Mouse (Mus musculus) embryo, embryonic 10 days (tissue): ENCODE data around the gene Pdia5.
A peak's percentile ranks its signal among the peaks of the same experiment; 100 is the strongest.

Experiments used
- DNase-seq: peaks from one replicate; pipeline ENCODE4 v3.0.0-alpha.2; 2015; ENCODE audit warnings: low spot score

The Pdia5 gene

DNA sequence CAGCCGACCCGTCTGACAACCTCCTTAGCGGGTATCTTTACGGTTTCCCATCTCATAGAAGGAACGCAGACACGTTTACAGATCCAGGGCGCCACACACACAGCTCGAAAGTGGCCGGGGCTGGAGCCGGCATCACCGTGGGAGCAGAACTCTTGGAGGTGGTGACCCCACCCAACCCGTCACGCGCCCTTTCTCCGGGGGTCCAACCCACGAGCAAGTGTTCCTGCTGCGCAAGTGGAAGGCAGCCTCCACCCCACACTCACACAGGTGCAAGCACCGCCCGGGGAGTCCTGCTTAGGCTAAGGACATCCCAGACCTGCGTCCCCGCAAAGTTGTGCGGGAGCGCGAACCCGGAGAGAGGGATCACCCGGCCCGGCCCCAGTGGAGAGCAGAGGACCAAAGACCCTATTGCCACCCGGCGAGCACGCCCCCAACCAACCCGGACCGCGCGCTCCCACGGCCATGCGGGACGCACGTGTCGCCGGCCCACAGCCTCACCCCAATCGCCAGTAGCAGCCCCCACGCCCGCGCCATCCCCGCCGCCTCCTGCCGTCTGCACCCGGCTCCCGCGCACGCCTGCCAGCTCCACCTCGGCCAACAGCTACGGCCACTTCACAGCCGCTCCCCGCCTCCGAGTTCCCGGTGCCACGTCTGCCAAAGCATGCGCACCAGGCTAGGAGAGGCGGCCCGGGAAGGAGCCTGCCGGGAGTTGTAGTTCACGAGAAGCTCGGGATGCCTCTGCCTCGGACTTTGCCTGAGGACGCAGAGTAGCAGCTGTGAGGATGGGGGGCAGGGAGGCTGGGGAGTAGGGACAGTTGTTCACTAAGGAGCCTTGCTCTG, at the start of gene Pdia5:
Pdia5 (minus strand) TSS at position 643 of the 840 bp plus-strand sequence.
- DNase-seq = peak; percentile 93

- DNase-seq = no peak
Observed at GRCm38 (mm10) chr16:35539041-35539440, 48.4 kb upstream of the Pdia5 start.

DNA sequence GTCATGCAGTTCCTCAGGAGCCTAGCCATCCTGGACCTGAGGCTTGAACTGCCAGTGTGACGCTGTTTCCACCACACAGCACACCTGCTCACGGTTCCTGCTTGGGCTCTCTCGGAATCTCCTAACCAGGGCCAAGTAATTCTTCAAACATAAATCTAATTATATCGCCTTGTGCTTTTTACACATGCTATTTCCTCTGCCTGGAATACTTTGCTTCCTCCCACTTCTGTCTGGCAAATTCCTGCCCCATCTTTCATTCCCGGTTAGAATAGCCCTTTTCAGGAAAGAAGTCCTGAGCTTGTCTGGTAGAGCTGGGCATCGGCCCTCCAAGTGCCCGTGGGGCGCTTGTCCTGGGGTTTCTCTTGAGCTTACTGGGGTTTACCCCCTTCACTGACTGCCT, 47.0 kb upstream of the Pdia5 start:
- no peak for DNase-seq

DNA sequence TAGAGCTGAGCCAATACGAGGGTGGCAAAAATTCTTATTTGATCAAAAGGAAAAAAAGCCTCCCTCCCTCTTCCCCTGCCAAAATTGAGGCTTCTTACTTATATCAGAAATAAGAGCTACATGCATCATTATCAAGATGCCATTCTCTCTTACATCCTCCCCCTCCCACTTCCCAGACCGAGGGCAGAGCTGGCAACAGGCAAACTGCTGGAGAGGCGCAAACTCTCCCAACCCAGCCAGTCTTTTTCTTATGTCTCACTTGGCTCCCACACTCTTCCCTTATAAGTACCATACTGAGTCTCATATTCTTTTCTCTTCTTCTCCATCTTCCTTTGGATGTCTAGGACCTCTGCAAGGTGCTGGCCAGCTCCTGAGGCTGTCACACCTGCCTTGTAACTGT, 44.0 kb upstream of the Pdia5 start:
- DNase-seq = no peak

GRCm38 (mm10) chr16:35524200-35524599, 33.5 kb upstream of the Pdia5 start:
- no peak for DNase-seq

- DNase-seq = no peak
Observed at GRCm38 (mm10) chr16:35519245-35519644, 28.6 kb upstream of the Pdia5 start.

GRCm38 (mm10) chr16:35517976-35518951, 27.6 kb upstream of the Pdia5 start:
- no peak for DNase-seq

- DNase-seq = no peak
Observed at GRCm38 (mm10) chr16:35515977-35516612, 25.4 kb upstream of the Pdia5 start.

- peak; percentile 48 for DNase-seq
Observed at GRCm38 (mm10) chr16:35509331-35510070, 18.8 kb upstream of the Pdia5 start.

GRCm38 (mm10) chr16:35508581-35508980, 17.9 kb upstream of the Pdia5 start:
- DNase-seq = no peak

DNA sequence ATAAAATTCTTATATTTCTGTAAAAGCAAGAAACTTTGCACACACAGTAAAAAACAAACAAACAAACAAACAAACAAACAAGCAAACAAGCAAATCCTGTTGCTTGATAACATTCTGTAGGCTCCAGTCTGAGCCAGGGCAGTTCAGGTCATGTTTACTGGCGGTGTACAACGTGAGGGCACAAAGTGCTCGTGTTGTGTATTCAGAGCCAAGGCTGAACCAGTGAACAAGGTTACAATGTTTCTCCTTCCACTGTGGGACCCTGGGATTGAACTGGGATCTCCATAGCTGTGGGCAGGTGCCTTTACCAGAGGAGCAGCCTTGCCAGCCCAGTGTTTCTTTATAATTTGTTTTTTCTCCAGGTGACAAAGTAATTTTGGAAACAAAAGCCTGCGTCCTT, 15.1 kb upstream of the Pdia5 start:
- DNase-seq = no peak

DNA sequence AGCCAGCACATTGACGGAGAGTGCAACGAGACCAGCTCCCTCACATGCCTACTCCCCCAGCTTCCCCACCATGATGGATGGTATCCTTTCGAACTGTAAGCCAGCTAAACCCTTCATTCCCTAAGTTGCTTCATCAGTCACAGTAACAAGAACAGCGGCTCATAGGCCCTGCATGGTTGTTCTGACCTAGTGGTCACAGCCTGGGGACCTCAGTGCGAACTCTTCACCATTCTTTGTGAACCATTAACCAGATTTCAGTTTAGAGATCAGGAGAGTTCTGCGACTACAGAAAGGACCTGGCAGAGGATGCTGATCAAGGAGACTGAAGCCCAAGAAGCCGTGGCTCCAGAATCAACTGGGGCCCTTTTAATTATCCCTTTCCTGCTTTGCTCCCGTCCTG, 13.6 kb upstream of the Pdia5 start:
- DNase-seq = no peak

DNA sequence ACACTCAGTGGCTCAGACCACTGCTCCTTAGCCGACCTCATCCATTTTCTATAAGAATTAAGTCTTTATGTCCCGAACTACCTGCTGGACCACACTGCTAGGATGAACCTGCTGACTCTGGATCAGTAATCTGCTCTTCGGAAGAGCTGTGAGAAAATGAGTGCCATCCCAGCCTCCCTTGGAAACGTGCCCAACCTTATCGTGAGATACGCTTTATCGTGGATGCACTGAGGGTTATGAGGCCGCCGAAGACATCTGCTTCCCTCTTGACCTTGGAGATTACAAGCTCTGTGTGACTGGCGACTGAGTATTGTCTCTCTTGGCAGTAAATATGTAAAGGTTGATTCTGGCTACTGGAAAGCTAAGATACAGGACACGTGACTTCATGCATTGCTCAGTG, 11.8 kb upstream of the Pdia5 start:
- no peak for DNase-seq

DNA sequence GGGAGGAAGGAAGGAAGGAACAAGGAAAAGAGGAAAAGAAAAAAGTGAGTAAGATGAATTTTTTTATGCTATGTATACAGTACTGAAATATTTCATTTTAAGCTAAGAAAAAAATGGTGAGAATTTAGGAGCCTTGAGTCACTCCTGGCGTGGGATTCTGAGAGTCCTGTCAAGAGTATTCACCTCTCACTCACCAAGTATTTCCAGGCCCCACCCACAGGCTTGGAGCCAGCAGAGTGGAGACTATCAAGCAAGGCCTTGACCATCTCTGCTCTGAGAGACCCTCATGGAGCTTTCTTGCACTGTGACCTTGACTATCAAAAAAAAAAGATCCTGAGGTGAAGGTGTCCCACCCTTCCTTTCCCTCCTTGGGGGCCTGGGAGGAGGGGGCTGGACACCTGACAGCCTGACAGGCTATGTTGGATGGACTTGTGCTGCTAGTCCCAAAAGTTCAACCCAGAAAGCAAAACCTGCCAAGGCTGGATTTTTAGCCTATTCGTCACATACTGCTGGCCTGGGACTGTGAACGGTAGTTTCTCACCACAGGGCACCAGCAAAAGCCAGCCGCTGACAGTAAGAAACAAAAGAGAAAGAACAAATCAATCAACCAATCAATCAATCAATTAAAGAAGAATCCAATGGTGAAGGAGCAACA, 10.6 kb upstream of the Pdia5 start:
- no peak for DNase-seq

DNA sequence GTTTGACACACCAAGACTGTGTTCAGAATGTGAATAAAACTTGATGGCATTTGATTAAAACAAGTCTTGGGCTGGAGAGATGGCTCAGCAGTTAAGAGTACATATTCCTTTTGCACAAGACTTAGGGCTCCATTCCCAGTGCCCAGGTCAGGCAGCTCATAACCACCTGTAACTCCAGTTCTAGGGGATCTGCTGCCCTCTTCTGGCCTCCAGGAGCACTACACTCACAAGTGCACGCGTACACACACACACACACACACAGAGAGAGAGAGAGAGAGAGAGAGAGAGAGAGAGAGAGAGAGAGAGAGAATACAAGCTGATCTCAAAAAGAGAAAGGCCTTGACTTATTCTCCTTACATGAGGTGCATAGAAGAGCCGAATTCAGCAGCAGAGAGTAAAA, 9.7 kb upstream of the Pdia5 start:
- no peak for DNase-seq

GRCm38 (mm10) chr16:35489793-35490192, 880 bp downstream of the Pdia5 start:
- no peak for DNase-seq

DNA sequence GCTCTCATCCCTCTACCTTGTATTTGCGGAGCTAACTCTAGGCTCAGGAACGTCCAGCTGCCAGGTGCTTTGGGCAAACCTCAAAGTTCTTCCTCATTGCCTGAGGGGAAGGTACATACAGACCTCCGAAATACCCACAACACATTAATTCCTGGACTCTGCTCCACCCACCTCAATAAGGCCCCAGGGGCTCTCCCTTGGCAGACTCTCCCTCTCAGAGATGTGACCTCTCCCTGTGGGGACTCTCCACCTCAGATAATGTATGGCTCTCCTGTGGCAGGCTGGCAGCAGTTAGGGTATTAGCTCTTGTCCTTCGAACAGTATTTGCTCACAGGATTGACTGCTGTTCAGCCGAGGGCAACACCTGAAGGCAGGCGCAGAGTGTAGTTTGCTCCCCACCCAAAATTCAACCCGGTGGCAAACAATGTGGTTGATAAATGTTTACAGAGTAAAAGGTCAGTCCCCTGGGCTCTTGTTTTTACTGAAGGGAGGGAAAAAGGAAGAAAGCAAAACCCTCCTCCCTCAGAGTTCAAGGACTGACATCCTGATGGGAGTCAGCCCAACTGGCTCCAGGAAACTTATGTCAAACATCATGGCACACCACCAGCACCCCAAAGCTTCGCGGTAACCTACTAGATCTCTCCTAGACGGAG, 1.5 kb downstream of the Pdia5 start:
- DNase-seq = no peak

DNA sequence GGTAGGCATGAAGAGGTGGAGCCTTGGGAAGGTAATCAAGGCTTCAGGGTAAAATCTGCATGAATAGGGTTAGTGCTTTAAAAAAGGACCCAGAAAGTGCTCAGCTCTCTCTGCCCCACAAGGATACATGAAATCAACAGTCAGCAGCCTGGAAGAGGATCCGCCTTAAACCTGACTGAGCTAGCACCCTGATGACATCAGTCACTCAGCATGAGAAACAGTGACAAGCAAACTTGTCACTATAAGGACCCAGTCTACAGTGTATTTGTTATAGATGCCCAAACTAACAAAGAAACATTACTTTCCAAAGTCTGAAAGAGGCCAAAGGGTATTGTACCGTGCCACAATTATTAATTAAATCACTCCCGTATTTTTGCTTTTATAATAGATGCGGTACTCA, 2.9 kb downstream of the Pdia5 start:
- no peak for DNase-seq

DNA sequence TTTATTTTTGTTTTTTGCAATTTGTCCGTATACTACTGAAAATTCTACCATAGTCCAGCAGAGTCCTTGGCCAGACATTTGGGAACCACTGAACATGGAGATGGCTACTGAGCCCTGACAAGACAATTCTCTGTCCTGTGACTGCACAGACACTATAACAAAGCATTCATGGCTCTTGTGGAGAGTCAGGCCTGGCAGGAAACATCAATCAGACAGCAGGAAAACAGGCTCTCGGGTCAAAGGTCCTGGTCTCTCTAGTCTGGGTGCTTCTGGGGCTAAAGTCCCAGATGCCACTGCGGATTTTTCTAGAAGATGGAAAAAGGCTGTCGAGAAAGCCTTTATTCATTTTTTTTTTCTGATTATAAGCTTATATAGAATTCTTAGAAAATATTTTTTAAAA, 3.6 kb downstream of the Pdia5 start:
- DNase-seq = peak; percentile 85

GRCm38 (mm10) chr16:35485711-35486110, 5.0 kb downstream of the Pdia5 start:
- no peak for DNase-seq
